Mouse (Mus musculus) heart, embryonic 14.5 days (tissue): ENCODE measurements at regions not wholly inside any gene's neighbourhood (a gene's known extent, or its start where the extent isn't known, plus 50 kb on each side); places are given as distances from the start of the nearest gene placed in this dataset.

ENCODE experiments used
- ATAC-seq: fragments of 200-750 bp; cut with Nextera tagmentation; 2 replicates; pipeline ENCODE4 v1.8.0; 2017; ENCODE audit warnings: low read depth, moderate TSS enrichment; ENCODE audit not compliant: insufficient number of reproducible peaks, insufficient read depth, low FRiP score
- H3K27ac ChIP-seq, 2 experiments: fragments of 200-500 bp in 1 of 2; fragments of 300-500 bp in 1 of 2; sonication (generic) in 1 of 2; replicated peaks in 1 of 2; 2 replicates each; pipeline ENCODE4 v1.5.1; 2012 to 2014; ENCODE audit warnings: low read depth in 2 of 2, low read length in 2 of 2, control low read depth in 1 of 2, mild to moderate bottlenecking in 1 of 2, mixed read lengths in 1 of 2; ENCODE audit not compliant: control insufficient read depth in 1 of 2, insufficient read depth in 1 of 2
- H3K27me3 ChIP-seq: fragments of 300-500 bp; sonication (generic); 2 replicates; pipeline ENCODE4 v1.6.1; 2014; ENCODE audit warnings: mild to moderate bottlenecking, low read length, control low read depth; ENCODE audit not compliant: control insufficient read depth, insufficient read depth
- H3K36me3 ChIP-seq: fragments of 300-500 bp; sonication (generic); 2 replicates; pipeline ENCODE4 v1.6.1; 2014; ENCODE audit warnings: mild to moderate bottlenecking, control low read depth, low read length, mixed read lengths; ENCODE audit not compliant: control insufficient read depth, insufficient read depth
- H3K4me1 ChIP-seq, 2 experiments: fragments of 200-500 bp in 1 of 2; fragments of 300-500 bp in 1 of 2; sonication (generic) in 1 of 2; 2 replicates each; pipeline ENCODE4 v1.6.1; 2012 to 2014; ENCODE audit warnings: low read length in 2 of 2, control low read depth in 1 of 2, mixed read lengths in 1 of 2; ENCODE audit not compliant: control insufficient read depth in 2 of 2, insufficient read depth in 2 of 2
- H3K4me2 ChIP-seq: fragments of 300-500 bp; sonication (generic); 2 replicates; pipeline ENCODE4 v1.6.1; 2014; ENCODE audit warnings: mild to moderate bottlenecking, low read length
- H3K4me3 ChIP-seq, 2 experiments: fragments of 200-500 bp in 1 of 2; fragments of 300-500 bp in 1 of 2; sonication (generic) in 1 of 2; 2 replicates each; pipeline ENCODE4 v1.5.1; 2012 to 2014; ENCODE audit warnings: low read length in 2 of 2, mild to moderate bottlenecking in 2 of 2, control low read depth in 1 of 2, low read depth in 1 of 2, moderate library complexity in 1 of 2; ENCODE audit not compliant: control insufficient read depth in 1 of 2, insufficient read depth in 1 of 2
- H3K9ac ChIP-seq: fragments of 300-500 bp; sonication (generic); 2 replicates; pipeline ENCODE4 v1.6.1; 2014; ENCODE audit warnings: mild to moderate bottlenecking, low read length
- H3K9me3 ChIP-seq: fragments of 300-500 bp; sonication (generic); 2 replicates; pipeline ENCODE4 v1.6.1; 2016; ENCODE audit warnings: low read length, control low read depth; ENCODE audit not compliant: control insufficient read depth
- WGBS: fragments of 180-500 bp; shearing (Covaris S2); extraction: QIAGEN DNeasy Blood & Tissue Kit; methylation state at CpG from one replicate; pipeline ENCODE4 v1.1.7; 2014; 5-methylcytosine and 5-hydroxymethylcytosine counted together

- WGBS, result 79% methylated on average over 2 of the region's 2 CpGs
- H3K9ac ChIP-seq, result no peak overlapping the region
- no peaks in the 10 kb centered on the region for H3K9me3 ChIP-seq
- H3K4me2 ChIP-seq, result no peak overlapping the region
- H3K4me1 ChIP-seq, result no peaks in the 10 kb centered on the region
- H3K4me3 ChIP-seq, result no peak overlapping the region
- no peak for ATAC-seq
- H3K36me3 ChIP-seq, result no peaks in the 10 kb centered on the region
- no peaks in the 10 kb centered on the region for H3K27me3 ChIP-seq
- no peak overlapping the region for H3K27ac ChIP-seq
Observed at GRCm38 (mm10) chr5:4594562-4594961, 163.3 kb downstream of the Fzd1 start.

DNA sequence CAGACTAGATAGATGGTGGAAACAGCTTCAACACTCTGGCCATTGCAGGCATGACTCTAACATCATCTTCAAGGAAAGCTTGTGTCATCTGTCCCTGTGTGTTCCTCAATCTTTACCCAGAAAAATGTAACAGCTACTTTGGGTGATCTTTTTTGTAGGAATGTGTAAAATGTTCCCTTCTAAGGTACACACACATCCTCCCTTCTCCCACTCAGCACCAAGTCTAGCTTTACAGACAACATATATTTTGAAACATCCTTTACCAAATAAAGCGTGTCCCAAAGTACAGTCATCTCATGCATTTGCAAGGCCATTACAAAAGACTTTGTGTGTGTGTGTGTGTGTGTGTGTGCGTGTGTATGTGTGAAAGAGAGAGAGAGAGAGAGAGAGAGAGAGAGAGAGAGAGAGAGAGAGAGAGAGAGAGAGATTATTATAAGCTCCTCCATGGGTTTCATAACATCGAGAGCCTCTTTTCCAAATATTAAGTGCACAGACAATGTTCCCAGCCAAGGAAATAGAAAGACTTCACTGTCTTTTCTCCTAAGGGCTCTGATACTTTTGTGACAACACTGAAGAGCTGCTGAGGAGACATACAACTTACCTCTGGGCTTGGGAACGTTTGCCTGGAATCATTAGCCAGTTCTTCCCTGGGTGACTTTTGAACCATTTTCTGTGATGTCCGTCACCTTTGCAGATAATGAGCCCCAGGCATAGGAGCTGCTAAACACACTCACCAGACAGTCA, 164.0 kb downstream of the Fzd1 start:
- ATAC-seq, result no peak
- H3K4me1 ChIP-seq, result no peaks in the 10 kb centered on the region
- H3K27ac ChIP-seq, result no peak overlapping the region
- no peaks in the 10 kb centered on the region for H3K36me3 ChIP-seq
- no peak overlapping the region for H3K9ac ChIP-seq
- H3K9me3 ChIP-seq, result no peaks in the 10 kb centered on the region
- no peak overlapping the region for H3K4me3 ChIP-seq
- H3K4me2 ChIP-seq, result no peak overlapping the region
- WGBS, result 68% methylated on average over 5 of the region's 5 CpGs
- no peaks in the 10 kb centered on the region for H3K27me3 ChIP-seq

DNA sequence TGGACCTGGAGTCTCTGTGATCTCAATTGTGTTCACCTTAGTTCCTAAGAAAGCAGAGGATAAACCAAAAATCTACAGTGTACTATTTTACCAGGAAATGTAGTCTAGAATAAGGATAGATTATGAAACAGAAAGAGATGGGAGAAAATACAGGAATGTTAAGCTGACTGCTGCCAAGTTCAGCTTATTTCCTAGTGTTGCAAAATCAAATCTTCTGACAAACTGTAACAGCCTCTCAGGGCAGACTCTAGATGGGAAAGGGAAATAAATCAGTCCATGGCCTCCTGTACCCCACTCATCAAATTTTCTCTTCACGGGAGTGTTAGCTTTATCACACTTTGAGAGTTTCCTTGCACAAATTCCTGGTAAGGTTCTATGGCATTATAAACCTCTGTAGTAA, 166.1 kb downstream of the Fzd1 start:
- ATAC-seq, result no peak
- Histone ChIP-seq H3K27me3 (no peaks in the 10 kb centered on the region), H3K27ac (no peak overlapping the region), H3K4me1 (no peaks in the 10 kb centered on the region), H3K4me2 (no peak overlapping the region), H3K9ac (no peak overlapping the region), H3K4me3 (no peak overlapping the region), H3K36me3 (no peaks in the 10 kb centered on the region), H3K9me3 (no peaks in the 10 kb centered on the region)
- WGBS, result 60% methylated on average over 1 of the region's 1 CpGs

- WGBS, result 85% methylated on average over 1 of the region's 1 CpGs
- Histone ChIP-seq H3K9ac (no peak overlapping the region), H3K4me3 (no peak overlapping the region), H3K9me3 (no peaks in the 10 kb centered on the region), H3K27ac (no peak overlapping the region), H3K27me3 (no peaks in the 10 kb centered on the region), H3K36me3 (no peaks in the 10 kb centered on the region), H3K4me1 (no peaks in the 10 kb centered on the region), H3K4me2 (no peak overlapping the region)
- no peak for ATAC-seq
Observed at GRCm38 (mm10) chr5:4582702-4583475, 174.9 kb downstream of the Fzd1 start.

GRCm38 (mm10) chr5:4580185-4580839, 177.5 kb downstream of the Fzd1 start:
- Histone ChIP-seq H3K4me3 (no peak overlapping the region), H3K9me3 (no peaks in the 10 kb centered on the region), H3K4me1 (no peaks in the 10 kb centered on the region), H3K9ac (no peak overlapping the region), H3K4me2 (no peak overlapping the region), H3K27me3 (no peaks in the 10 kb centered on the region), H3K27ac (no peak overlapping the region), H3K36me3 (no peaks in the 10 kb centered on the region)
- ATAC-seq, result no peak
- WGBS, result 76% methylated on average over 8 of the region's 8 CpGs

GRCm38 (mm10) chr5:4578856-4579255, 179.0 kb downstream of the Fzd1 start:
- WGBS, result 63% methylated on average over 3 of the region's 3 CpGs
- H3K4me3 ChIP-seq, result no peak overlapping the region
- ATAC-seq, result no peak
- H3K4me1 ChIP-seq, result no peaks in the 10 kb centered on the region
- no peaks in the 10 kb centered on the region for H3K9me3 ChIP-seq
- no peaks in the 10 kb centered on the region for H3K27me3 ChIP-seq
- no peak overlapping the region for H3K9ac ChIP-seq
- no peak overlapping the region for H3K27ac ChIP-seq
- no peaks in the 10 kb centered on the region for H3K36me3 ChIP-seq
- H3K4me2 ChIP-seq, result no peak overlapping the region

DNA sequence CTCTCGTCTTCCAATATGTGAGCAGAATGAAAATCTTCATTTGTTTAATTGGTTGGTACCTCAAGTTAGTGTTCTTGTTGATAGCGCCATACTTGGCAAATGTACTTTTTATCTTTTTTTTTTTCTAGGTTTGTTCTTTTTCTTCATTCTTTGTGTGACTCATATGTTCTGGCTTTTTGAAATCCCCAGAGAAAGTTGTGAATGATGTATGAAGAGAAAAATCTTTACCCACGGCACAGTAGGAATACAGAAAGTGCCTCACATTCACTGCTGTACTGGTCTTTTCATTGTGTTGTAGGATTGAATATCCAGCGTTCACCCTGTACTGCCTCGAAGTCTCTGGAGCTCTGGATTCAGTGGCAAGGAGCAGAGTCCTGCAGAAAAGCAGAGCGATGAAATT, 180.7 kb downstream of the Fzd1 start:
- Histone ChIP-seq H3K4me3 (no peak overlapping the region), H3K27me3 (no peaks in the 10 kb centered on the region), H3K36me3 (no peaks in the 10 kb centered on the region), H3K4me1 (no peaks in the 10 kb centered on the region), H3K9ac (no peak overlapping the region), H3K4me2 (no peak overlapping the region), H3K9me3 (no peaks in the 10 kb centered on the region), H3K27ac (no peak overlapping the region)
- no peak for ATAC-seq
- WGBS, result 86% methylated on average over 6 of the region's 6 CpGs
